Mouse (Mus musculus): ENCODE data around the gene Prx.

DNA sequence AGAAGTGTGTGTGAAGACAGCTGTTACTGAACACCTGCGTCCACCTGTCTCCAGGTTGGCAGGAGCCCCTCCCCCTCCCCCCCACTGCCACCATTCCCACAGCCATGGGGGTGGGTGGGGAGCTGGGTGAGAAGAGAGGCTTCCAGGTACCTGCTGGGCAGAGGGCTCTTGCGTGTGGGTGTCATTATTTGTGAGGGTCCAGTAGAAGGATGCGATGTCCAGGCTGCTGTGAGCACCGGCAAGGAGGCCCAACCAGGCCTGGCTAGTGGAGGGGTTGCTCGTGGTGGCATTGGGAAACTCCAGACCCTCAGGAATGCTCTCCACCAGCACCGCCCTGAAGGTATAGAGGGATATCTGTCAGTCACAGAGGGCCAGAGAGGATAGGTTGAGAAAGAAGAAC is 41.8 kb downstream of the Prx start:
- TF ChIP-seq EP300 (IDR thresholded peaks at IDR 0.05; ENCODE audit: insufficient read depth, low read depth, low read length) (no peak), POLR2A (IDR thresholded peaks at IDR 0.05; ENCODE audit: insufficient read depth, low read depth, low read length) (no peak)
